ENCODE assay signal across 37 mouse cellular contexts in genomic region chr2:164154007-164154406, GRCm38 (mm10). TPM values are rescaled to one million over a fixed set of nuclear protein-coding genes. Genes with fewer than 3 reads are reported as not detected.
DNase-seq lines count a peak whose midpoint lies in the region; ATAC-seq and TF ChIP-seq lines count a peak whose summit lies in the region.
"Had no signal": no experiment of that assay in that cellular context is flagged by ENCODE, and none has a peak within 500 bp of the region (broad histone marks: within the 10 kb centered on the region; RNA-seq: fewer than 3 reads in every experiment).

No protein-coding gene starts in this region.

- TF ChIP-seq CTCF in layer of hippocampus, adult 2 months (conservative IDR thresholded peaks at IDR 0.05): no peak

- no peak overlapping the region for H3K9ac ChIP-seq in liver, embryonic 11.5 days (ENCODE audit: low read depth, low read length)
- H3K9ac ChIP-seq: forebrain, embryonic 13.5 days; hindbrain, embryonic 13.5 days; intestine, embryonic 15.5 days had no signal

- no peak overlapping the region for H3K4me2 ChIP-seq in liver, embryonic 11.5 days
- H3K4me2 ChIP-seq: forebrain, embryonic 13.5 days; heart, embryonic 11.5 days; hindbrain, embryonic 13.5 days; intestine, embryonic 15.5 days had no signal

- H3K27me3 ChIP-seq in liver, embryonic 11.5 days (replicated peaks; ENCODE audit: control insufficient read depth, insufficient read depth, low read length): no peaks in the 10 kb centered on the region
- H3K27me3 ChIP-seq: CH12.LX; forebrain, embryonic 13.5 days; hindbrain, embryonic 13.5 days; intestine, embryonic 15.5 days; Patski had no signal

- H3K36me3 ChIP-seq in liver, embryonic 11.5 days (ENCODE audit: control insufficient read depth, insufficient read depth, low read length): peaks cover 16% of the 10 kb centered on the region; the same call in 1 of the 2 replicates

- ATAC-seq in liver, embryonic 11.5 days (replicated peaks; ENCODE audit: low FRiP score): no peak
- ATAC-seq: forebrain, embryonic 13.5 days; forebrain, embryonic 16.5 days; hindbrain, embryonic 16.5 days; intestine, embryonic 15.5 days; Patski had no signal

- H3K4me3 ChIP-seq in layer of hippocampus, adult 2 months: no peak overlapping the region
- no peak overlapping the region for H3K4me3 ChIP-seq in liver, embryonic 11.5 days (ENCODE audit: low read depth, low read length)
- H3K4me3 ChIP-seq: forebrain, embryonic 10.5 days; forebrain, embryonic 13.5 days; gastrocnemius, adult 2 months; hindbrain, embryonic 13.5 days; intestine, embryonic 15.5 days had no signal

- 0 out of 2 replicates have a peak overlapping the region, but pooled peaks have one; percentile 12 for H3K27ac ChIP-seq in layer of hippocampus, adult 2 months
- no peak overlapping the region for H3K27ac ChIP-seq in liver, embryonic 11.5 days (ENCODE audit: low read depth, low read length)
- H3K27ac ChIP-seq: forebrain, embryonic 10.5 days; forebrain, embryonic 13.5 days; gastrocnemius, adult 2 months; hindbrain, embryonic 13.5 days; intestine, embryonic 15.5 days had no signal

- 92% methylated on average over 10 of the region's 10 CpGs for WGBS in liver, embryonic 11.5 days

- DNase-seq in layer of hippocampus, adult 2 months (ENCODE audit: low spot score in 2 of 2): no peak
- no peak for DNase-seq in layer of hippocampus, postnatal 10 days (ENCODE audit: low spot score in 2 of 2)
- DNase-seq in cerebellum, adult 18-20 months: peak; percentile 59 to 68
- DNase-seq in cerebellum, adult 9-10 months: peak; percentile 57
- peak; percentile 51 to 61 for DNase-seq in cerebellum, postnatal 36 days
- no peak for DNase-seq in embryo, embryonic 10 days (ENCODE audit: low spot score)
- no peak for DNase-seq in lung, adult 18-20 months
- no peak for DNase-seq in liver, embryonic 11.5 days (ENCODE audit: low spot score)
- DNase-seq: adrenal gland, postnatal 14 days; B cell, adult 2 months; gastrocnemius, adult 2 months; gastrocnemius, postnatal 14 days; heart, adult 11 months; kidney, adult 11 months; kidney, adult 8-10 months had no signal

- H3K4me1 ChIP-seq in liver, embryonic 11.5 days (replicated peaks; ENCODE audit: control insufficient read depth, insufficient read depth, low read length): no peaks in the 10 kb centered on the region
- H3K4me1 ChIP-seq: forebrain, embryonic 13.5 days had no signal

- H3K9me3 ChIP-seq in liver, embryonic 11.5 days (ENCODE audit: control insufficient read depth, low read length): no peaks in the 10 kb centered on the region
- H3K9me3 ChIP-seq: forebrain, embryonic 10.5 days; forebrain, embryonic 13.5 days; G1E; hindbrain, embryonic 13.5 days; intestine, embryonic 15.5 days had no signal

RNA-seq across cellular contexts. Expression of gene Kcns1, which starts 16.9 kb away (rescaled TPM):
- 1 to 10 TPM; 4.4 to 5.7 TPM for total RNA-seq in layer of hippocampus, adult 2 months (2021)
- total RNA-seq in layer of hippocampus, postnatal 10 days (2021): 1 to 10 TPM; 6.5 to 7.7 TPM
- 0.06 TPM in 1 of 2 replicates, not detected in the other for polyA plus RNA-seq in liver, embryonic 11.5 days (2014; fragmentation: Nextera tagmentation; extraction: Ambion mirVana)
- total RNA-seq: adrenal gland, adult 18-20 months; adrenal gland, postnatal 14 days; G1E; heart, postnatal 25 days had no signal
- polyA plus RNA-seq: forebrain, embryonic 10.5 days; forebrain, embryonic 13.5 days; G1E; Patski had no signal

RNA-seq across cellular contexts. Expression of gene Wfdc5, which starts 28.5 kb away (rescaled TPM):
- not detected for total RNA-seq in layer of hippocampus, adult 2 months (2021)
- not detected for total RNA-seq in layer of hippocampus, postnatal 10 days (2021)
- polyA plus RNA-seq in liver, embryonic 11.5 days (2014; fragmentation: Nextera tagmentation; extraction: Ambion mirVana): not detected in 2 replicates
- total RNA-seq: adrenal gland, adult 18-20 months; adrenal gland, postnatal 14 days; adrenal gland, postnatal 4 days; CH12.LX; common myeloid progenitor, adult 5-6 weeks; gastrocnemius, adult 2 months; gastrocnemius, postnatal 4 days; heart, adult 8-10 months; heart, postnatal 25 days; hematopoietic stem cell, adult 5-6 weeks had no signal
- polyA plus RNA-seq: brain, embryonic 14.5 days; embryonic facial prominence, embryonic 11.5 days; forebrain, embryonic 10.5 days; forebrain, embryonic 13.5 days; forebrain, embryonic 16.5 days; G1E; heart, embryonic 11.5 days; heart, embryonic 14.5 days; heart, postnatal 0 days; hindbrain, embryonic 13.5 days; hindbrain, embryonic 16.5 days; intestine, embryonic 15.5 days had no signal

RNA-seq across cellular contexts. Expression of gene Wfdc12, which starts 36.4 kb away (rescaled TPM):
- total RNA-seq in layer of hippocampus, adult 2 months (2021): not detected
- total RNA-seq in layer of hippocampus, postnatal 10 days (2021): not detected
- polyA plus RNA-seq in liver, embryonic 11.5 days (2014; fragmentation: Nextera tagmentation; extraction: Ambion mirVana): not detected in 2 replicates
- total RNA-seq: adrenal gland, postnatal 4 days; CH12.LX; common myeloid progenitor, adult 5-6 weeks; G1E; gastrocnemius, adult 2 months; gastrocnemius, postnatal 14 days; gastrocnemius, postnatal 4 days; heart, adult 8-10 months; heart, postnatal 25 days; hematopoietic stem cell, adult 5-6 weeks had no signal
- polyA plus RNA-seq: brain, embryonic 14.5 days; embryonic facial prominence, embryonic 11.5 days; embryonic facial prominence, embryonic 14.5 days; forebrain, embryonic 10.5 days; forebrain, embryonic 13.5 days; forebrain, embryonic 16.5 days; G1E; heart, embryonic 11.5 days; heart, embryonic 14.5 days; heart, postnatal 0 days; hindbrain, embryonic 13.5 days; hindbrain, embryonic 16.5 days; intestine, embryonic 15.5 days; Patski had no signal

RNA-seq across cellular contexts. Expression of gene Wfdc15a, which starts 45.9 kb away (rescaled TPM):
- not detected for total RNA-seq in layer of hippocampus, adult 2 months (2021)
- not detected for total RNA-seq in layer of hippocampus, postnatal 10 days (2021)
- not detected in 2 replicates for polyA plus RNA-seq in liver, embryonic 11.5 days (2014; fragmentation: Nextera tagmentation; extraction: Ambion mirVana)
- total RNA-seq: adrenal gland, adult 18-20 months; adrenal gland, postnatal 14 days; adrenal gland, postnatal 4 days; CH12.LX; common myeloid progenitor, adult 5-6 weeks; gastrocnemius, adult 2 months; gastrocnemius, postnatal 14 days; gastrocnemius, postnatal 4 days; heart, adult 8-10 months; heart, postnatal 25 days; hematopoietic stem cell, adult 5-6 weeks had no signal
- polyA plus RNA-seq: brain, embryonic 14.5 days; embryonic facial prominence, embryonic 11.5 days; embryonic facial prominence, embryonic 14.5 days; forebrain, embryonic 10.5 days; forebrain, embryonic 13.5 days; forebrain, embryonic 16.5 days; G1E; heart, embryonic 11.5 days; heart, embryonic 14.5 days; heart, postnatal 0 days; hindbrain, embryonic 13.5 days; hindbrain, embryonic 16.5 days; intestine, embryonic 15.5 days; Patski had no signal

Comparison
In these comparisons a context has a peak if more than half of its experiments do, and no peak if none do; other contexts are left out.
1. DNase-seq: peak in cerebellum, adult 18-20 months (2 of 2), cerebellum, adult 9-10 months (single experiment) and cerebellum, postnatal 36 days (2 of 2); none in layer of hippocampus, adult 2 months (0 of 2), layer of hippocampus, postnatal 10 days (0 of 2), embryo, embryonic 10 days (single experiment), lung, adult 18-20 months (0 of 2) and liver, embryonic 11.5 days (single experiment).